Mouse (Mus musculus) left cerebral cortex, adult 2 months (tissue): ENCODE results near the gene Tcn2. TPM values are rescaled to one million over a fixed set of nuclear protein-coding genes. Genes with fewer than 3 reads are reported as not detected.
A peak's percentile ranks its signal among the peaks of the same experiment; 100 is the strongest.

Experiments
- DNase-seq, 2 experiments: peaks; one replicate each; pipeline ENCODE4 v3.0.0; 2021 to 2022; ENCODE audit warnings: low spot score in 2 of 2, mixed read lengths in 1 of 2; ENCODE audit errors: extremely low spot score in 1 of 2
- H3K27ac ChIP-seq: fragments of 200-600 bp; 2 replicates; pipeline ENCODE4 v1.8.1; 2022
- H3K4me3 ChIP-seq: fragments of 200-600 bp; 2 replicates; pipeline ENCODE4 v1.8.1; 2022
- CTCF ChIP-seq: fragments of 200-600 bp; IDR thresholded peaks from 2 replicates; pipeline ENCODE4 v1.8.1; 2022; ENCODE audit warnings: antibody characterized with exemption, mild to moderate bottlenecking, moderate library complexity
- intact Hi-C: fragments of 180-260 bp; cut with DNase I; formaldehyde crosslinking; loops from one replicate; pipeline ENCODE4 v1.15.1; 2025
- total RNA-seq, 2 experiments: library from RNA; stranded (reverse); gene quantifications; 2 replicates each; pipeline ENCODE4 v1.2.3; 2021

Tcn2 gene
- total RNA-seq, 2 experiments from 2014 or later, result 17.1 to 20.7 TPM

DNA sequence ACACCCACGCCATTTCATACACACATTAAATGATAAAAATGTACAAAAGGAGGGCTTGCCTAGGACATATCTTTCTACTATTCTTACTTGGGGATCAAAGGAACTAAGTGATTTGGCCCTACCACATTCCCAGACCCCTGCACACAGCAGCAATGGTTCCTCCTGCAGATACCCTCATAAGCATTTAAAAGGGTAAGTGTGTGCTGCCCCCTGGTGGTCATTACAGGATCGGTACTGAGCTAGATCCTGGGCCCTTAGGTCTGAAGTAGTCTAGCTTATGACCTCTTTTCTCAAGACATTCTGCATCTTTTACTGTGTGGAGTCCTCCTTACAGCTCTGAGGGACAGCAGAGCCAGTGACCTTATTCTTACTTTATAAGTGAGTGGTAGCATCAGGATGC is 52.1 kb downstream of the Tcn2 start:
- H3K27ac ChIP-seq, result no peak overlapping the region
- TF ChIP-seq CTCF, result peak; percentile 91
- peak; percentile 73 to 75 for DNase-seq
- intact Hi-C loops, result loop anchor here (1.0 to 5.0 kb wide), 2 partner anchors 72 to 168 kb away; no protein-coding TSS in a partner anchor
- no peak overlapping the region for H3K4me3 ChIP-seq

DNA sequence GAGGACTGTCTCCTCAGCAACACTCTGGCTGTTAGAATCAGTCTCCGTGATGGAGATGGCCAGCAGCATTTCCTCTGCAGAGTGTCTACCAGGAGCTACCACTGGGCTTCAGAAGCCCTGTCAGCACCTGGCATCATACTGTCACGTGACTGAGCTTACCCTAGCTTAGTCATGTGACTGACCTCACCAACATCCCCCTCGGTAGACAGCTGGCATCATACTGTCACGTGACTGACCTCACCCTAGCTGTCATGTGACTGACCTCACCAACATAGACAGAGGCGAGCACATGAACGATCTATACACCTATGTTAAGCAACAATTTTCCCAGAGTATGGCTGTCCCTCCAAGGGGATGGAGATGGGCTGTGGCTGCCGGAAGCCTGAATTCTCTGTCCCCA is 53.3 kb downstream of the Tcn2 start:
- no peak for DNase-seq
- H3K4me3 ChIP-seq, result no peak overlapping the region
- intact Hi-C loops, result loop anchor here (5.0 kb wide), 1 partner anchor 166 kb away; no protein-coding TSS in a partner anchor
- no peak for TF ChIP-seq CTCF
- no peak overlapping the region for H3K27ac ChIP-seq

DNA sequence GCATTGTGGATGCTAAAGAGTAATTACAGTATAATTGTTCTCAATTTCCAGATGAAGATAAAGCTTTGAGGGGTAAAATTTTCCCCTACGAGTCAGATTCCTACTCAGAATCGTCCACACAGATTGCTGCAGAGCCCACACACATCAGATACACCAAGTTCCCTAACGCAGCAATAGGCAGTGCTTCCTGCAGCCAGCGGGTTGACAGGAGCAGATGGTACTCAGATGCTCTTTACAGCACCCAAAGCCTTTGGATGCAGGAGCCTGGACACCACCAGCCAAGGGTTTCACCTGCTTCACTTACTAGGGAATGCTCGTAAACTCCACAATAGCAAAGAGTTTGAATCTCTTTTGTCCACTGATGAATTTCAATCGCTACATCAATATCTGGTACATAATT is 55.5 kb downstream of the Tcn2 start:
- no peak overlapping the region for H3K27ac ChIP-seq
- intact Hi-C loops, result loop anchor here (5.0 kb wide), 1 partner anchor 164 kb away; no protein-coding TSS in a partner anchor
- TF ChIP-seq CTCF, result no peak
- no peak overlapping the region for H3K4me3 ChIP-seq
- DNase-seq, result no peak

Other genes starting within 250 kb of the Tcn2 start
- 100 to 1,000 TPM; 141 to 149 TPM for gene Osbp2, start 68.3 kb downstream of the Tcn2 start, total RNA-seq
- gene 4921536K21Rik, start 37.1 kb downstream of the Tcn2 start, total RNA-seq, result under 1 TPM; 0.54 to 0.61 TPM
- 10 to 100 TPM; 23.1 to 24.9 TPM for gene Dusp18, start 36.9 kb downstream of the Tcn2 start, total RNA-seq
- 10 to 100 TPM; 19.1 to 20.9 TPM for gene Slc35e4, start 17.5 kb downstream of the Tcn2 start, total RNA-seq
- gene Pes1, start 31.8 kb upstream of the Tcn2 start, total RNA-seq, result 10 to 100 TPM; 29.1 to 40.2 TPM
- under 1 TPM in 1 of 2 experiments, not detected in 1; 0.29 TPM for gene 4930556J24Rik, start 44.6 kb upstream of the Tcn2 start, total RNA-seq
- 1 to 10 TPM; 9.8 to 9.9 TPM for gene Gal3st1, start 51.5 kb upstream of the Tcn2 start, total RNA-seq
- not detected for gene Sec14l4, start 99.3 kb upstream of the Tcn2 start, total RNA-seq
- 1 to 10 TPM; 1.3 to 1.4 TPM for gene Sec14l3, start 132.7 kb upstream of the Tcn2 start, total RNA-seq
- gene Mtfp1, start 163.3 kb upstream of the Tcn2 start, total RNA-seq, result 100 to 1,000 TPM in 1 of 2 experiments, 10 to 100 TPM in 1; 91.0 to 101 TPM
- gene Sec14l2, start 191.3 kb upstream of the Tcn2 start, total RNA-seq, result 10 to 100 TPM; 37.7 to 45.2 TPM
- gene Rnf215, start 203.0 kb upstream of the Tcn2 start, total RNA-seq, result 10 to 100 TPM; 32.1 to 32.6 TPM
- gene Ccdc157, start 228.1 kb upstream of the Tcn2 start, total RNA-seq, result 10 to 100 TPM; 16.4 to 17.9 TPM
- gene Sf3a1, start 228.2 kb upstream of the Tcn2 start, total RNA-seq, result 10 to 100 TPM; 63.8 to 67.4 TPM